Mouse (Mus musculus): ENCODE results near the gene Atrnl1. TPM values are rescaled to one million over a fixed set of nuclear protein-coding genes. Genes with fewer than 3 reads are reported as not detected.

Gene Atrnl1
- polyA plus RNA-seq, 1 experiment: 18.6 TPM

- no peaks in the 10 kb centered on the region for H3K4me1 ChIP-seq (ENCODE audit: control insufficient read depth, insufficient read depth, low read length)
- 72% methylated on average over 14 of the region's 14 CpGs for WGBS
- no peak for DNase-seq
- no peak overlapping the region for H3K4me3 ChIP-seq (replicated peaks; ENCODE audit: extremely low read depth, low read depth, low read length)
- TF ChIP-seq CTCF (IDR thresholded peaks at IDR 0.05; ENCODE audit: insufficient read depth, low read length) (no peak), POLR2A (IDR thresholded peaks at IDR 0.05; ENCODE audit: borderline replicate concordance, extremely low read depth, low read depth, low read length) (no peak)
Observed at GRCm38 (mm10) chr19:58094781-58095543, 484.1 kb downstream of the Atrnl1 start.

GRCm38 (mm10) chr19:58095776-58096175 is 484.9 kb downstream of the Atrnl1 start:
- Histone ChIP-seq H3K4me3 (replicated peaks; ENCODE audit: extremely low read depth, low read depth, low read length) (no peak overlapping the region), H3K4me1 (ENCODE audit: control insufficient read depth, insufficient read depth, low read length) (no peaks in the 10 kb centered on the region)
- TF ChIP-seq POLR2A (IDR thresholded peaks at IDR 0.05; ENCODE audit: borderline replicate concordance, extremely low read depth, low read depth, low read length) (no peak), CTCF (IDR thresholded peaks at IDR 0.05; ENCODE audit: insufficient read depth, low read length) (no peak)
- 74% methylated on average over 7 of the region's 7 CpGs for WGBS
- no peak for DNase-seq

GRCm38 (mm10) chr19:58097195-58097594 is 486.4 kb downstream of the Atrnl1 start:
- no peak for DNase-seq
- no peak for TF ChIP-seq CTCF (IDR thresholded peaks at IDR 0.05; ENCODE audit: insufficient read depth, low read length)
- no peak for TF ChIP-seq POLR2A (IDR thresholded peaks at IDR 0.05; ENCODE audit: borderline replicate concordance, extremely low read depth, low read depth, low read length)
- Histone ChIP-seq H3K4me1 (ENCODE audit: control insufficient read depth, insufficient read depth, low read length) (no peaks in the 10 kb centered on the region), H3K4me3 (replicated peaks; ENCODE audit: extremely low read depth, low read depth, low read length) (no peak overlapping the region)
- WGBS: 90% methylated on average over 2 of the region's 2 CpGs

GRCm38 (mm10) chr19:58099539-58099938 is 488.7 kb downstream of the Atrnl1 start:
- TF ChIP-seq POLR2A (IDR thresholded peaks at IDR 0.05; ENCODE audit: borderline replicate concordance, extremely low read depth, low read depth, low read length): no peak
- TF ChIP-seq CTCF (IDR thresholded peaks at IDR 0.05; ENCODE audit: insufficient read depth, low read length): no peak
- H3K4me1 ChIP-seq (ENCODE audit: control insufficient read depth, insufficient read depth, low read length): no peaks in the 10 kb centered on the region
- DNase-seq: no peak
- 90% methylated on average over 5 of the region's 5 CpGs for WGBS
- H3K4me3 ChIP-seq (replicated peaks; ENCODE audit: extremely low read depth, low read depth, low read length): no peak overlapping the region

GRCm38 (mm10) chr19:58100381-58100780 is 489.5 kb downstream of the Atrnl1 start:
- no peak overlapping the region for H3K4me3 ChIP-seq (replicated peaks; ENCODE audit: extremely low read depth, low read depth, low read length)
- no peaks in the 10 kb centered on the region for H3K4me1 ChIP-seq (ENCODE audit: control insufficient read depth, insufficient read depth, low read length)
- 67% methylated on average over 4 of the region's 4 CpGs for WGBS
- no peak for DNase-seq
- TF ChIP-seq CTCF (IDR thresholded peaks at IDR 0.05; ENCODE audit: insufficient read depth, low read length): no peak

- 31% methylated on average over 7 of the region's 7 CpGs for WGBS
- no peak for DNase-seq
- H3K4me1 ChIP-seq (ENCODE audit: control insufficient read depth, insufficient read depth, low read length): no peaks in the 10 kb centered on the region
- TF ChIP-seq CTCF (IDR thresholded peaks at IDR 0.05; ENCODE audit: insufficient read depth, low read length): no peak
- no peak for TF ChIP-seq POLR2A (IDR thresholded peaks at IDR 0.05; ENCODE audit: borderline replicate concordance, extremely low read depth, low read depth, low read length)
- no peak overlapping the region for H3K4me3 ChIP-seq (replicated peaks; ENCODE audit: extremely low read depth, low read depth, low read length)
Observed at GRCm38 (mm10) chr19:58104544-58104943, 493.7 kb downstream of the Atrnl1 start.

- no peak for TF ChIP-seq CTCF (IDR thresholded peaks at IDR 0.05; ENCODE audit: insufficient read depth, low read length)
- no peak for TF ChIP-seq POLR2A (IDR thresholded peaks at IDR 0.05; ENCODE audit: borderline replicate concordance, extremely low read depth, low read depth, low read length)
- H3K4me1 ChIP-seq (ENCODE audit: control insufficient read depth, insufficient read depth, low read length): no peaks in the 10 kb centered on the region
- H3K4me3 ChIP-seq (replicated peaks; ENCODE audit: extremely low read depth, low read depth, low read length): no peak overlapping the region
- no peak for DNase-seq
- 73% methylated on average over 10 of the region's 10 CpGs for WGBS
Observed at GRCm38 (mm10) chr19:58107632-58108031, 496.8 kb downstream of the Atrnl1 start.

GRCm38 (mm10) chr19:58110491-58110890 is 499.7 kb downstream of the Atrnl1 start:
- no peaks in the 10 kb centered on the region for H3K4me1 ChIP-seq (ENCODE audit: control insufficient read depth, insufficient read depth, low read length)
- TF ChIP-seq POLR2A (IDR thresholded peaks at IDR 0.05; ENCODE audit: borderline replicate concordance, extremely low read depth, low read depth, low read length): no peak
- no peak for TF ChIP-seq CTCF (IDR thresholded peaks at IDR 0.05; ENCODE audit: insufficient read depth, low read length)
- no peak overlapping the region for H3K4me3 ChIP-seq (replicated peaks; ENCODE audit: extremely low read depth, low read depth, low read length)
- DNase-seq: no peak
- WGBS: 95% methylated on average over 3 of the region's 3 CpGs

- Histone ChIP-seq H3K4me1 (ENCODE audit: control insufficient read depth, insufficient read depth, low read length) (no peaks in the 10 kb centered on the region), H3K4me3 (replicated peaks; ENCODE audit: extremely low read depth, low read depth, low read length) (no peak overlapping the region)
- no peak for DNase-seq
- TF ChIP-seq CTCF (IDR thresholded peaks at IDR 0.05; ENCODE audit: insufficient read depth, low read length) (no peak), POLR2A (IDR thresholded peaks at IDR 0.05; ENCODE audit: borderline replicate concordance, extremely low read depth, low read depth, low read length) (no peak)
- 82% methylated on average over 6 of the region's 6 CpGs for WGBS
Observed at GRCm38 (mm10) chr19:58111291-58111690, 500.5 kb downstream of the Atrnl1 start.

- Histone ChIP-seq H3K4me1 (ENCODE audit: control insufficient read depth, insufficient read depth, low read length) (no peaks in the 10 kb centered on the region), H3K4me3 (replicated peaks; ENCODE audit: extremely low read depth, low read depth, low read length) (no peak overlapping the region)
- DNase-seq: no peak
- 75% methylated on average over 5 of the region's 5 CpGs for WGBS
- TF ChIP-seq CTCF (IDR thresholded peaks at IDR 0.05; ENCODE audit: insufficient read depth, low read length): no peak
- TF ChIP-seq POLR2A (IDR thresholded peaks at IDR 0.05; ENCODE audit: borderline replicate concordance, extremely low read depth, low read depth, low read length): no peak
Observed at GRCm38 (mm10) chr19:58112151-58112550, 501.3 kb downstream of the Atrnl1 start.
